Mouse (Mus musculus) 3134 (cell line): ENCODE results near the gene D5Ertd579e.

Experiments used
- DNase-seq: peaks from one replicate; pipeline ENCODE4 v3.0.0-alpha.2; 2011; ENCODE audit warnings: low spot score; ENCODE audit not compliant: insufficient read length; ENCODE audit errors: extremely low read depth

D5Ertd579e gene

DNA sequence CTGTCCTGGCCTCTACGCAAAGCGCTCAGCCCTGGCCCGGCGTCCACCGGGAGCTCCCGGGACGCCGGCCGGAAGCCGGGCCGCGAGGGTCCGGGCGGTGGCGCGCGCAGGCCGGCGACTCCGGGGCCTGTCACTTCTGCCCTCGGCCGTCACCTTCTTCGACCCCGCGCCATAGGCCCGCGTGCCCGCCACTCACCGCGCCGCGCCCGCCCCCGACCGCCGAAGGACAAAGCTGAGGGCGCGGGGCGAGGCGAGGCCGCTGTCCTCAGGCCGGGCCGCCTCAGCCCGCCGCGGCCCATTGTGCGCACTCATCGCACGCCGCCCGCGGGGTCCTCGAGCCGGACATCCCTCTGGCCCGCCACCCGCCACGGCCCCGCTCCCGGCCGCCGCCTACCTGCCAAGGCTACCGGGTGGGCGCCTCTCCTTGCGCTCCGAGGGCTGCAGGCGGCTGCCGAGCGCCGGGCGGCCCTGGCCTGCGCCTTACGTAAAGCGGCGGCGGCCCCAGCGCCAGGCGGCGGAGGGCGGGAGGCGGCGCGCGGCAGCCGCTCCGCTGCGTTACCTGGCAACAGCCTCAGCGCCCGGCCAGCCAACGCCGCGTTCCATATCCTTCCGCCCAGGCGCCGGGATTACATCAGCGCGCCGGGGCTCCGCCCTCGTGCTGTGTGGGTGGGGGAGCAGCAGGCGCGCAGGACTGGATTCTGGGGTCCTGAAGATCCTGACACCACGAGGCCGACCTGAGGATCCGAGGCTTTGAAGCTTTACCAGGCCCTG lies at the start of gene D5Ertd579e:
Gene D5Ertd579e, minus strand, starts transcription at position 564 of the 771 bp plus-strand sequence.
- DNase-seq: peak; percentile 85

GRCm38 (mm10) chr5:36742126-36742848 lies 46.5 kb upstream of the D5Ertd579e start:
- peak; percentile 24 for DNase-seq

- no peak for DNase-seq
These were observed 44.0 kb upstream of the D5Ertd579e start for GRCm38 (mm10) chr5:36739829-36740228.

- peak; percentile 28 for DNase-seq
These were observed 43.2 kb upstream of the D5Ertd579e start for GRCm38 (mm10) chr5:36738799-36739615.

DNA sequence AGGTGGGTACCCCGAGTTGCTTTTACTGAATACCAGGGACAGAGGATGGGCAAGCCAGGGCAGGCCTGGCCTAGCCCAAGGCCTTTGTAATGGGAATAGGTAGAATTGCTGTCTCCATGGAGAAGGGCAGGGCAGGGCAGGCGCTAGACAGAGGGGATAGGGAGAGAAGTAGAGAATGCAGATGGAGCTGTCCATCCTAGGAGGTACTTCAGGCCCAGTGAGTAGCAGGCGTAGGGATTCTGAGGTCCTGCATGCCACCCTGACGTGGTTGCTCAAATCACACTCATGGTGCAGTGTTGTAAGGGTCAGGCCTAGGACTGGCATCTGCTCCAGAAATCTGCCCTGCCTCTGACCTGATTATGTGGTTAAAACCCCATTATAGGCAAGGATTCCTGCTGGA lies 41.9 kb upstream of the D5Ertd579e start:
- DNase-seq: no peak

DNA sequence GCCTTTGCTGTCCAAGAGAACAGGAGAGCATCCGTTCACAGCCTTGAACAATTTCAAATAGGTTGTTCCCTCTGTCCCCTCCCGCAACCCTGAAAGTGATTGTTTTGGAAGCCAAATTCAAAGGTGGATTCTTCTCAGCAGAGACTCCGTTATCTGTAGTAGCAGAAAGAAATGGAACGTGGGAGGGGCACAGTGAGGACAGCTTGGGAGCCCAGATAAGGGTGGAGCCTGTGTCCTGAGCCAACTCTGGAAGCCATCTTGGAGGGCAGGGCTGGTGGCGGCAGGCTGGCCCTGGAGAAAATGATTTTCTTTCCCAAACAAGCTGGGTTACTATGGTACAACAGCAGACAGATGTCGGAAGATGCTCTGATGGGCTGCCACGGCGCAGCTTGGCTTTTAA lies 40.2 kb upstream of the D5Ertd579e start:
- DNase-seq: no peak

DNA sequence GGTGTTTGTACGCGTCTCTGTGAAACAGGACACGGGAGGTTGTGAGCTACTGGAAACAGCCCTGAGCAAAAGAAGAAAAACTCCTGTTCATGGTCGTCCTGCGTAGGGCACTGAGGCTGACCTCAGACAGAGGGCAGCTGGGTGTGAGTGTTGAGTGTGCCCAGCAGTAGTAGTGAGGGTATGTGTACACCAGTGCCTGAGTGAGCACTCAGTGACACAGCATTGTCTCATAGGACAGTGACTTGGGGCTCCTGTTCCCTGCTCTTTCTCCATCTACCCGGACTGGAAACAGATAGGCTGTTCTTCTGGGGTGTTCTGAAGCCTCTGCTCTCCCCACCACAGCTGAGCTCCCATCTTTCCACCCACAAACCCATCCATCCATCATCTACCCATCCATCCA lies 39.3 kb upstream of the D5Ertd579e start:
- no peak for DNase-seq

- DNase-seq: no peak
These were observed 37.6 kb upstream of the D5Ertd579e start for GRCm38 (mm10) chr5:36733405-36733804.

GRCm38 (mm10) chr5:36731901-36732652 lies 36.3 kb upstream of the D5Ertd579e start:
- DNase-seq: no peak

DNA sequence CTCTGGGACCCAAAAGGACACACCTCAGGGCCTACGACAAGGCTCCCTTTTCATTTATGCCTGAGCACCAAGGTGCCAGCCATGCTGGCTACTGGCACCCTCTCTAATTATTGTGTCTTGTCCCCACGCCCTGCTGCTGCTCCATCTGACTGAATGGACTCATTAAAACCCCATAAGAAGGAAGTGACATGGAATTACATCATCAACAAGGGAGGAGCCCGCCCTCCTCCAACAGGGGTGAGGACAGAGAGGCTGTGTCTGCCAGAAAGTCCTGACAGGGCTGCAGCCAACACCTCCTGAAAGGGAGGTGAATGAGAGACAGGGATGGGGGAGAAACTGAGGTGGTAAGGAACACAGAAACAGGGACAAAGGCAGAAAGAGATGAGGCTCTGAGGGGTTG lies 34.9 kb upstream of the D5Ertd579e start:
- DNase-seq: peak; percentile 29

GRCm38 (mm10) chr5:36729923-36730322 lies 34.1 kb upstream of the D5Ertd579e start:
- DNase-seq: no peak

- no peak for DNase-seq
These were observed 33.3 kb upstream of the D5Ertd579e start for GRCm38 (mm10) chr5:36729086-36729473.

DNA sequence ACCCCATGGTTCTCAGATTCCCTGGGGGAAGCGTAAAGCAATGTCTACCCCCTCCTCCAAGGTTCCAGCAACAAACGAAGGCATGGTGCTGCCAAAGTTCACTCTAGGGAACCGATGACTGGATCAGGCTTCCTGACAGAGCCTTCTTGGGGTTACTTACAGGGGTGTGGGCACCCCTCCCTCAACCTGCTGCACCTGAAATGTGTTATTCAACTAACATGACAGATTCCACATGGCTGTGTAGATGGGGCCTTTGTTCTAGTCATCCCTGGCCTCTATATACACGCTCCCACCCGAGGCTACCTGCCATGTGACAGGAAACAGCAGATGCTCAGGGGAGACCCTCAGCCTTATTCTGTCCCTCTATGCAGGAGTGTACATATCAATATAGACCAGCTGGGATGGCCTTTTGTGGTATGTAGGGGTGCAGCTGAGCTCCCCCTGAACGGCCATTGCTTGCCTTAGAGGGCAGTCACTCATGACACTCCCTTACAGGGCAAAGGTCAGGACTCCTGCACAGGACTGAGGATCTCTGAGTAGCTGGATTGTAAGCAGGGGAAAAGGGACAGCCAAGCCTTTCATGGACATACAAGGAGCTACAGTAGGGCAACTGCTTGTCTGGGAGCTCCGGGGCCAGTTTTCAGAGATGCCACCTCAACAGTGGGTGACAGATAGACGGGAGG lies 32.7 kb upstream of the D5Ertd579e start:
- DNase-seq: no peak

DNA sequence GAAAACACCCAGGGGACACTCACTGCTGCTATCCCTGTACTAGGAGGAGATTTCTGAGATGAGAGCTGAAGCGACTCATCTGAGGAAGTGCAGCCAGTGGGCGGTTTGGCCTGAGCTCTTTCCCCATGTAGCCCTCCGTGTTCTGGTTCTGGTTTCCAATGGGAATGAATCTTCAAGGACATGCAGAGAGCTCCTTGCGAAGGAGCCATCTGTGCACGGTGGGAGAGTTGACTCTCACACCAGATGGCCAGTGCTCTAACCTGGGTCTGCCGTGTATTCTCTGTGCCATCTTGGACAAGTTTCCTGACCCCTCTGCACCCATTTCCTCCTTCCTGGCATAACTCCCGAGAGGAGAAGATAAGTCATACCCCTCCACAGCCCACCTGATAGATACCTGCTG lies 32.0 kb upstream of the D5Ertd579e start:
- DNase-seq: no peak

- DNase-seq: no peak
These were observed 31.3 kb upstream of the D5Ertd579e start for GRCm38 (mm10) chr5:36727136-36727535.

GRCm38 (mm10) chr5:36726387-36726801 lies 30.6 kb upstream of the D5Ertd579e start:
- peak; percentile 43 for DNase-seq

GRCm38 (mm10) chr5:36725861-36726260 lies 30.0 kb upstream of the D5Ertd579e start:
- DNase-seq: no peak

DNA sequence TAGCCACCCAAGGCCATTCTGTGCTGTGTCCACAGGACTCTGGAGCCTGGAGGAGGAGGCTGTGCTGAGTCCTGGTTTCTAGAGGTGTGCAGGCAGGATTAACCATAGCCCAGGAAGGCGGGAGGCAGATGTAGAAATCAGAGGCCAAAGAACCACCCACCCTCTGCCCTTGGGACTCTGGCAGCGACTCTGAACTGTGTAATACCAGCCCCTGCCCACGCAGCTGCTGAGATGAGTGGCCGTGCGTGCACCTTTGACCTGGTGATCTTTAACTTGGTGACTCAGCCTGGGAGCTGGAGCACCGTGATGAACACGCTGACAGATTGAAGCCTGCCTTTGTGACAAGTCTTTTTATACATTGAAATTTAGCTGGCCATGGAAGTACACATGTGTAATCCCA lies 28.4 kb upstream of the D5Ertd579e start:
- peak; percentile 69 for DNase-seq

DNA sequence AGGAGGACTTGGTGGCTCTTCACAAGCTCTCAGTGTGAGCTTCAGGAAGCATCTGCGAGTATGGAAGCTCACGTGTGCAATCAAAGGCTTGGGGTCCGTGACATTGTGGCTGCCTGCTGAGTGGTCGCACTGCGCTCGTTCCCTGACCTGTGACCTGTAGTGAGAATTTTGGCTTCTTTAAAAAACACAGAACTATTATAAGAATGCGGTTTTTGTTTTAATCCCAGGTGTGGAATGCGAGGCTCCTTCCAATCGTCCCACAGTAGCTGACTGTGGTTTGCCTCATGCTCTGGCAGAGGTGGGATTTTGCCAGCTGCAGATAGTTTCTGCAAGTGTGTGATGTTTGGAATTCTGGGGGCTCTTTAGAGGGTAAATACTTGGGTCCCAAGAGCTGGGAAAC lies 27.5 kb upstream of the D5Ertd579e start:
- peak; percentile 70 for DNase-seq

GRCm38 (mm10) chr5:36722415-36722856 lies 26.6 kb upstream of the D5Ertd579e start:
- peak; percentile 82 for DNase-seq
